Mouse (Mus musculus) MEL (cell line): Measurements from ENCODE around the gene Peli1. TPM values are rescaled to one million over a fixed set of nuclear protein-coding genes. Genes with fewer than 3 reads are reported as not detected.
A peak's percentile ranks its signal among the peaks of the same experiment; 100 is the strongest.

Source experiments
- DNase-seq: peaks from one replicate; pipeline ENCODE4 v3.0.0; 2011; ENCODE audit warnings: low read depth, low spot score
- H3K27ac ChIP-seq: 2 replicates; pipeline ENCODE4 v1.5.1; 2012; ENCODE audit warnings: low read depth, mild to moderate bottlenecking, control low read depth, low read length, moderate library complexity; ENCODE audit not compliant: control insufficient read depth
- H3K27me3 ChIP-seq, 2 experiments: fragments of 150-350 bp in 1 of 2; sonication (generic) in 1 of 2; 2 replicates each; pipeline ENCODE4 v1.6.1; 2012; ENCODE audit warnings: low read length in 2 of 2, mild to moderate bottlenecking in 2 of 2, improper control_type of control experiment in 1 of 2, moderate library complexity in 1 of 2; ENCODE audit not compliant: insufficient read depth in 2 of 2, control insufficient read depth in 1 of 2
- H3K36me3 ChIP-seq, 2 experiments: 2 replicates each; pipeline ENCODE4 v1.6.1; 2012 to 2014; ENCODE audit warnings: low read length in 2 of 2, improper control_type of control experiment in 1 of 2, inconsistent platforms in 1 of 2, mild to moderate bottlenecking in 1 of 2; ENCODE audit not compliant: insufficient read depth in 2 of 2, control insufficient read depth in 1 of 2
- H3K4me1 ChIP-seq, 2 experiments: fragments of 150-350 bp in 1 of 2; sonication (generic) in 1 of 2; 2 replicates each; pipeline ENCODE4 v1.6.1; 2012; ENCODE audit warnings: low read length in 2 of 2, improper control_type of control experiment in 1 of 2, mild to moderate bottlenecking in 1 of 2; ENCODE audit not compliant: insufficient read depth in 2 of 2, control insufficient read depth in 1 of 2
- H3K4me3 ChIP-seq, 2 experiments: fragments of 150-350 bp in 1 of 2; sonication (generic) in 1 of 2; 2 replicates each; pipeline ENCODE4 v1.5.1; 2012; ENCODE audit warnings: low read depth in 2 of 2, low read length in 2 of 2, mild to moderate bottlenecking in 2 of 2, moderate library complexity in 2 of 2, control low read depth in 1 of 2, improper control_type of control experiment in 1 of 2; ENCODE audit not compliant: control insufficient read depth in 1 of 2, insufficient read depth in 1 of 2
- H3K79me2 ChIP-seq: 2 replicates; pipeline ENCODE4 v1.6.1; 2012; ENCODE audit warnings: mild to moderate bottlenecking, low read length, moderate library complexity; ENCODE audit not compliant: control insufficient read depth, poor library complexity, insufficient read depth
- H3K9ac ChIP-seq: 2 replicates; pipeline ENCODE4 v1.6.1; 2012; ENCODE audit warnings: low read depth, mild to moderate bottlenecking, control low read depth, low read length, moderate library complexity; ENCODE audit not compliant: control insufficient read depth, poor library complexity, severe bottlenecking
- H3K9me3 ChIP-seq: fragments of 150-350 bp; sonication (generic); replicated peaks from 2 replicates; pipeline ENCODE4 v1.6.1; 2012; ENCODE audit warnings: mild to moderate bottlenecking, low read length, improper control_type of control experiment, moderate library complexity; ENCODE audit not compliant: insufficient read depth
- CHD2 ChIP-seq: IDR thresholded peaks from 2 replicates; pipeline ENCODE4 v1.6.1; 2011; ENCODE audit warnings: low read length, improper control_type of control experiment
- ELF1 ChIP-seq: IDR thresholded peaks from 2 replicates; pipeline ENCODE4 v1.6.1; 2014; ENCODE audit warnings: low read depth, mild to moderate bottlenecking, inconsistent platforms, low read length, improper control_type of control experiment, moderate library complexity
- ETS1 ChIP-seq: IDR thresholded peaks from 2 replicates; pipeline ENCODE4 v1.6.1; 2012; ENCODE audit warnings: low read depth, mild to moderate bottlenecking, inconsistent platforms, low read length, improper control_type of control experiment, moderate library complexity
- GABPA ChIP-seq: IDR thresholded peaks from 2 replicates; pipeline ENCODE4 v1.6.1; 2012; ENCODE audit warnings: low read depth, mild to moderate bottlenecking, inconsistent platforms, low read length, improper control_type of control experiment, moderate library complexity
- GATA1 ChIP-seq: IDR thresholded peaks from 2 replicates; pipeline ENCODE4 v1.6.1; 2011; ENCODE audit warnings: low read depth, low read length, improper control_type of control experiment
- KAT2A ChIP-seq: conservative IDR thresholded peaks from 2 replicates; pipeline ENCODE4 v1.6.1; 2012; ENCODE audit warnings: low read depth, low read length, improper control_type of control experiment, inconsistent platforms
- MAFK ChIP-seq: IDR thresholded peaks from 2 replicates; pipeline ENCODE4 v1.6.1; 2011; ENCODE audit warnings: low read depth, mild to moderate bottlenecking, low read length, improper control_type of control experiment, borderline replicate concordance
- MAX ChIP-seq: IDR thresholded peaks from 2 replicates; pipeline ENCODE4 v1.6.1; 2011; ENCODE audit warnings: low read length, improper control_type of control experiment
- MAZ ChIP-seq: IDR thresholded peaks from 2 replicates; pipeline ENCODE4 v1.6.1; 2012; ENCODE audit warnings: low read depth, mild to moderate bottlenecking, inconsistent platforms, low read length, improper control_type of control experiment
- MEF2A ChIP-seq: IDR thresholded peaks from 2 replicates; pipeline ENCODE4 v1.6.1; 2014; ENCODE audit warnings: low read depth, mild to moderate bottlenecking, inconsistent platforms, low read length, improper control_type of control experiment; ENCODE audit not compliant: poor library complexity, insufficient replicate concordance, severe bottlenecking; ENCODE audit errors: extremely low read depth
- MXI1 ChIP-seq: IDR thresholded peaks from 2 replicates; pipeline ENCODE4 v1.6.1; 2011; ENCODE audit warnings: mild to moderate bottlenecking, low read depth, low read length, improper control_type of control experiment
- MYC ChIP-seq: IDR thresholded peaks from 2 replicates; pipeline ENCODE4 v1.6.1; 2011; ENCODE audit warnings: low read depth, mild to moderate bottlenecking, low read length, improper control_type of control experiment, moderate library complexity
- NELFE ChIP-seq: IDR thresholded peaks from 2 replicates; pipeline ENCODE4 v1.6.1; 2011; ENCODE audit warnings: low read depth, low read length, improper control_type of control experiment
- POLR2AphosphoS2 ChIP-seq: IDR thresholded peaks from 2 replicates; pipeline ENCODE4 v1.6.1; 2011; ENCODE audit warnings: low read length, improper control_type of control experiment
- SMC3 ChIP-seq: IDR thresholded peaks from 2 replicates; pipeline ENCODE4 v1.6.1; 2011; ENCODE audit warnings: low read depth, low read length, improper control_type of control experiment
- TCF12 ChIP-seq: IDR thresholded peaks from 2 replicates; pipeline ENCODE4 v1.6.1; 2014; ENCODE audit warnings: low read depth, mild to moderate bottlenecking, inconsistent platforms, low read length, improper control_type of control experiment, moderate library complexity
- UBTF ChIP-seq: IDR thresholded peaks from 2 replicates; pipeline ENCODE4 v1.6.1; 2012; ENCODE audit warnings: low read depth, mild to moderate bottlenecking, inconsistent platforms, low read length, improper control_type of control experiment, moderate library complexity, borderline replicate concordance; ENCODE audit not compliant: insufficient read depth
- ZC3H11A ChIP-seq: IDR thresholded peaks from 2 replicates; pipeline ENCODE4 v1.6.1; 2012; ENCODE audit warnings: low read depth, mild to moderate bottlenecking, inconsistent platforms, low read length, improper control_type of control experiment
- ZMIZ1 ChIP-seq: IDR thresholded peaks from 2 replicates; pipeline ENCODE4 v1.6.1; 2012; ENCODE audit warnings: low read depth, mild to moderate bottlenecking, inconsistent platforms, low read length, improper control_type of control experiment, moderate library complexity
- polyA plus RNA-seq, 2 experiments: library from polyadenylated mRNA; stranded (reverse) in 1 of 2; unstranded in 1 of 2; fragments of >175 nt in 1 of 2; fragments of >200 nt in 1 of 2; gene quantifications; 2 replicates each; pipeline versions ENCODE4 v1.2.1 to v1.2.4; 2012; ENCODE audit warnings: low replicate concordance in 2 of 2, low read depth in 1 of 2; ENCODE audit not compliant: insufficient read length in 2 of 2, insufficient read depth in 1 of 2, missing spikeins in 1 of 2
- total RNA-seq: library from RNA; depleted of rRNA; stranded (reverse); fragments of 300-350 nt; gene quantifications from 2 replicates; pipeline ENCODE4 v1.2.3, GENCODE M21; 2012

The Peli1 gene
- total and polyA plus RNA-seq, 3 experiments = 7.5 to 11.6 TPM; not detected in 1

DNA sequence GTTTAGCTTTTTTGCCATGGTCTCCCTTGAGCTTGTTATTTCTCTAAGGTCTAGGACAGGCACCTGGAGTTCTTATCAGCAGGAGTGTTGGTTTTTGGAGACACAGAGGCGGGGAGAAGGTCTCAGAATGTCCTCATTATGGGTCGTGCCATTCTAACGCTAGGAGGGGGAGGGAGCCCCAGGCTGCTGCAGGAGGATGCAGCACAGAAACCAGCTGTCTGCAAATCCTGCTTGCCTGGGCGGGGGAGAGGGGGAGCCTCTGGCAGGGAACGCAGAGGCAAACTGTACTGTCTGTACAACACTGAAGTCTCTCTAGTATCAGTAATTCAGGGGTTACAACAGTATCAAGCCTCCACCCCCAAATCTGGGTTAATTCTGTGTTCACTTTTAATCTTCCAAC is 72.6 kb downstream of the Peli1 start:
- DNase-seq = no peak
- peaks cover 9 to 32% of the 10 kb centered on the region in 2 experiments for H3K4me1 ChIP-seq
- no peaks in the 10 kb centered on the region for H3K9me3 ChIP-seq

GRCm38 (mm10) chr11:21164312-21164993 is 73.4 kb downstream of the Peli1 start:
- H3K27ac ChIP-seq = no peak overlapping the region
- peaks cover 9 to 32% of the 10 kb centered on the region in 2 experiments for H3K4me1 ChIP-seq
- no peak for DNase-seq

More for the DNA sequence above, 72.6 kb downstream of the Peli1 start:
- no peak overlapping the region for H3K9ac ChIP-seq
- no peak overlapping the region for H3K27ac ChIP-seq
- H3K36me3 ChIP-seq = peaks cover 0 to 25% of the 10 kb centered on the region in 2 experiments; a peak in 2 of 4 replicates
- TF ChIP-seq CHD2 = no peak
- TF ChIP-seq KAT2A = no peak
- no peak for TF ChIP-seq GABPA
- TF ChIP-seq UBTF = no peak
- TF ChIP-seq ELF1 = no peak
- no peak for TF ChIP-seq MEF2A
- no peak for TF ChIP-seq ETS1
- TF ChIP-seq MAFK = no peak
- no peak for TF ChIP-seq GATA1
- TF ChIP-seq NELFE = no peak
- TF ChIP-seq ZMIZ1 = no peak
- no peak for TF ChIP-seq TCF12
- no peaks in the 10 kb centered on the region for H3K27me3 ChIP-seq
- no peak overlapping the region for H3K4me3 ChIP-seq
- no peaks in the 10 kb centered on the region for H3K79me2 ChIP-seq

More at GRCm38 (mm10) chr11:21164312-21164993, 73.4 kb downstream of the Peli1 start:
- TF ChIP-seq MAZ (no peak), MXI1 (no peak), POLR2AphosphoS2 (no peak), GATA1 (peak; percentile 54), GABPA (no peak), MAX (no peak), MYC (no peak), MAFK (no peak), ZC3H11A (no peak), ETS1 (0 out of 2 replicates have a peak, but pooled peaks have one; percentile 28), SMC3 (no peak)
- Histone ChIP-seq H3K27me3 (no peaks in the 10 kb centered on the region), H3K4me3 (no peak overlapping the region), H3K9me3 (no peaks in the 10 kb centered on the region), H3K36me3 (peaks cover 0 to 25% of the 10 kb centered on the region in 2 experiments; a peak in 2 of 4 replicates), H3K79me2 (no peaks in the 10 kb centered on the region), H3K9ac (no peak overlapping the region)
